Mouse (Mus musculus) heart, embryonic 12.5 days (tissue): ENCODE results near the gene Parp14. TPM values are rescaled to one million over a fixed set of nuclear protein-coding genes. Genes with fewer than 3 reads are reported as not detected.

ENCODE experiments used
- ATAC-seq: fragments of 200-750 bp; cut with Nextera tagmentation; 2 replicates; pipeline ENCODE4 v1.8.0; 2017; ENCODE audit warnings: moderate TSS enrichment, moderate library complexity; ENCODE audit not compliant: insufficient number of reproducible peaks, low FRiP score
- H3K27ac ChIP-seq: fragments of 300-500 bp; sonication (generic); 2 replicates; pipeline ENCODE4 v1.5.1; 2016; ENCODE audit warnings: mild to moderate bottlenecking, moderate library complexity; ENCODE audit not compliant: poor library complexity, severe bottlenecking
- H3K27me3 ChIP-seq: fragments of 300-500 bp; sonication (generic); replicated peaks from 2 replicates; pipeline ENCODE4 v1.6.1; 2016; ENCODE audit warnings: mild to moderate bottlenecking, moderate library complexity
- H3K36me3 ChIP-seq: fragments of 300-500 bp; sonication (generic); 2 replicates; pipeline ENCODE4 v1.6.1; 2016; ENCODE audit warnings: mild to moderate bottlenecking, moderate library complexity
- H3K4me1 ChIP-seq: fragments of 300-500 bp; sonication (generic); replicated peaks from 2 replicates; pipeline ENCODE4 v1.6.1; 2016; ENCODE audit warnings: mild to moderate bottlenecking
- H3K4me2 ChIP-seq: fragments of 300-500 bp; sonication (generic); 2 replicates; pipeline ENCODE4 v1.6.1; 2016; ENCODE audit warnings: mild to moderate bottlenecking, moderate library complexity
- H3K4me3 ChIP-seq: fragments of 300-500 bp; sonication (generic); 2 replicates; pipeline ENCODE4 v1.5.1; 2016; ENCODE audit warnings: mild to moderate bottlenecking
- H3K9ac ChIP-seq: fragments of 300-500 bp; sonication (generic); 2 replicates; pipeline ENCODE4 v1.6.1; 2016; ENCODE audit warnings: mild to moderate bottlenecking, moderate library complexity
- H3K9me3 ChIP-seq: fragments of 300-500 bp; sonication (generic); replicated peaks from 2 replicates; pipeline ENCODE4 v1.6.1; 2016; ENCODE audit warnings: mild to moderate bottlenecking, moderate library complexity
- WGBS: fragments of 180-500 bp; shearing (Covaris S2); methylation state at CpG from one replicate; pipeline ENCODE4 v1.1.7; 2016; 5-methylcytosine and 5-hydroxymethylcytosine counted together
- polyA plus RNA-seq: library from polyadenylated mRNA; unstranded; fragments of >200 nt; fragmentation: Nextera tagmentation; extraction: Ambion mirVana; gene quantifications from 2 replicates; pipeline ENCODE4 v1.2.1, GENCODE M21; 2016

Gene Parp14
- polyA plus RNA-seq, 1 experiment from 2014 or later = 0.72 TPM

GRCm38 (mm10) chr16:35784134-35784725 is 87.1 kb downstream of the Parp14 start:
- WGBS = 61% methylated on average over 7 of the region's 7 CpGs
- H3K27me3 ChIP-seq = no peaks in the 10 kb centered on the region
- no peak overlapping the region for H3K9ac ChIP-seq
- H3K4me2 ChIP-seq = no peak overlapping the region
- no peak for ATAC-seq
- no peak overlapping the region for H3K27ac ChIP-seq
- no peak overlapping the region for H3K4me3 ChIP-seq
- no peaks in the 10 kb centered on the region for H3K36me3 ChIP-seq
- H3K4me1 ChIP-seq = peaks cover 42% of the 10 kb centered on the region
- H3K9me3 ChIP-seq = no peaks in the 10 kb centered on the region

DNA sequence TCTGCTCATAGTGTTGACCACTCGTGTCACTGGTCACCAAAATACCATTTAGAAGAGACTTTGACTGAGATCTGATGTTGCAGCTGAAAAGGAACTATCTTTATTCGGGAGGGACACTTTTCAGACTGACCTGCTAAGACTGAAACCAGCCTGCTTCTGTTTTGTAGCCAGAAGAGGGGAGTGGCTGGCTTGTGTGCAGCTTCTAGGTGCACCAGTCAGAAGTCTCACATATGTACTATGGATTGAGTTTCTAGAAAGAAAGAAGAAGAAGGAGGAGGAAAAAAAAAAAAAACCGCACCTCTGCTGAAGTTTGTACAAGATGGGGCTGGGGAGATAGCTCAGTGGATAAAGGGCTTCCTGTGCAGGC is 88.2 kb downstream of the Parp14 start:
- H3K4me2 ChIP-seq = no peak overlapping the region
- H3K4me3 ChIP-seq = no peak overlapping the region
- no peak overlapping the region for H3K9ac ChIP-seq
- WGBS = 78% methylated on average over 3 of the region's 3 CpGs
- peaks cover 36% of the 10 kb centered on the region for H3K4me1 ChIP-seq
- H3K27me3 ChIP-seq = no peaks in the 10 kb centered on the region
- H3K36me3 ChIP-seq = no peaks in the 10 kb centered on the region
- no peaks in the 10 kb centered on the region for H3K9me3 ChIP-seq
- H3K27ac ChIP-seq = no peak overlapping the region
- ATAC-seq = no peak

Other genes starting within 250 kb of the Parp14 start
- gene Dirc2, start 102.2 kb downstream of the Parp14 start, polyA plus RNA-seq = 14.4 and 15.1 TPM in 2 replicates
- gene Hspbap1, start 101.2 kb downstream of the Parp14 start, polyA plus RNA-seq = 10.7 and 10.9 TPM in 2 replicates
- gene Parp9, start 66.9 kb upstream of the Parp14 start, polyA plus RNA-seq = 5.5 and 6.5 TPM in 2 replicates
- gene Dtx3l, start 67.6 kb upstream of the Parp14 start, polyA plus RNA-seq = 4.9 and 5.0 TPM in 2 replicates
- 61.4 and 64.4 TPM in 2 replicates for gene Kpna1, start 107.2 kb upstream of the Parp14 start, polyA plus RNA-seq
- gene Wdr5b, start 169.6 kb upstream of the Parp14 start, polyA plus RNA-seq = 6.2 and 6.3 TPM in 2 replicates
- gene Fam162a, start 200.1 kb upstream of the Parp14 start, polyA plus RNA-seq = 690 and 731 TPM in 2 replicates
- gene Ccdc58, start 200.1 kb upstream of the Parp14 start, polyA plus RNA-seq = 86.9 and 89.7 TPM in 2 replicates